In genomic region chr3:89418861-89419250, GRCm38 (mm10) we compare ENCODE assay signal across 7 mouse cellular contexts. TPM values are rescaled to one million over a fixed set of nuclear protein-coding genes. Genes with fewer than 3 reads are reported as not detected.
A peak's percentile ranks its signal among the peaks of the same experiment; 100 is the strongest.
DNase-seq lines count a peak whose midpoint lies in the region.

No protein-coding gene starts in this region.

- DNase-seq in adipocyte (ENCODE audit: low spot score): peak; percentile 95
- DNase-seq in embryo, embryonic 11 days: peak; percentile 88
- peak; percentile 85 to 90 for DNase-seq in heart, adult 18-20 months
- DNase-seq in kidney, adult 11 months: peak; percentile 78
- peak; percentile 81 to 90 for DNase-seq in lung, adult 18-20 months
- peak; percentile 73 for DNase-seq in ovary, adult 18-20 months (ENCODE audit: low spot score)
- no peak for DNase-seq in retina, postnatal 1 day

RNA-seq across cellular contexts. Expression of gene Shc1, which starts 0.6 kb away (rescaled TPM):
- total RNA-seq in heart, adult 18-20 months (2021): 10 to 100 TPM; 33.2 to 36.1 TPM

RNA-seq across cellular contexts. Expression of gene Cks1b, which starts 0.7 kb away (rescaled TPM):
- total RNA-seq in heart, adult 18-20 months (2021): 1 to 10 TPM; 4.6 to 4.8 TPM

RNA-seq across cellular contexts. Expression of gene Flad1, which starts 7.2 kb away (rescaled TPM):
- 10 to 100 TPM; 59.5 to 63.8 TPM for total RNA-seq in heart, adult 18-20 months (2021)

RNA-seq across cellular contexts. Expression of gene Pygo2, which starts 11.2 kb away (rescaled TPM):
- 10 to 100 TPM; 15.3 to 17.0 TPM for total RNA-seq in heart, adult 18-20 months (2021)

RNA-seq across cellular contexts. Expression of gene Lenep, which starts 16.3 kb away (rescaled TPM):
- 1 to 10 TPM in 1 of 2 experiments, not detected in 1; 1.0 TPM for total RNA-seq in heart, adult 18-20 months (2021)
